Mouse (Mus musculus) neural tube, embryonic 10.5 days (tissue): ENCODE data around the gene Klf2.
A peak's percentile ranks its signal among the peaks of the same experiment; 100 is the strongest.

ENCODE experiments used
- DNase-seq: peaks from one replicate; pipeline ENCODE4 v3.0.0-alpha.2; 2017; ENCODE audit warnings: low spot score; ENCODE audit errors: extremely low spot score

Klf2 gene

DNA sequence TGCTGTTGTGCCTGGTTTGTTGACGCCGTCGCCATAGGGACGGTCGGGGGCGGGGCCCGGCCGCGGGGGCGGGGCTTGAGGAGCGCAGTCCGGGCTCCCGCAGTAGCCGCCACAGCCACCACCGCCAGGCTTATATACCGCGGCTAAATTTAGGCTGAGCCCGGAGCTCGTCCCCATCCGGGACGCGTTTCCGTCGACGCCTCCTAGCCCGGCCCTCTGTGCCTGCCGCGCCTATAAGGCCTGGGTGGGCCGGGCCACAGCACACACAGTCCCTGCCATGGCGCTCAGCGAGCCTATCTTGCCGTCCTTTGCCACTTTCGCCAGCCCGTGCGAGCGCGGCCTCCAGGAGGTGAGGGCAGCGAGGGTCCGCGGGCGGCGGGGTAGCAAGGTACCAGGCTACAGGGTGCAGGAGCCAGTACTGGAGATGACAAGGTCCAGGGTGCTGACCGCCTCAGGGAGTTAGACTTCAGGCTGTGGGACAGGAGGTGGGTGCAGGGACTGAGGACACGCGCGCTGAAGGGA lies at the start of gene Klf2:
Gene Klf2 (plus strand): TSS at position 233 of the 522 bp plus-strand sequence.
- DNase-seq: peak; percentile 93

DNA sequence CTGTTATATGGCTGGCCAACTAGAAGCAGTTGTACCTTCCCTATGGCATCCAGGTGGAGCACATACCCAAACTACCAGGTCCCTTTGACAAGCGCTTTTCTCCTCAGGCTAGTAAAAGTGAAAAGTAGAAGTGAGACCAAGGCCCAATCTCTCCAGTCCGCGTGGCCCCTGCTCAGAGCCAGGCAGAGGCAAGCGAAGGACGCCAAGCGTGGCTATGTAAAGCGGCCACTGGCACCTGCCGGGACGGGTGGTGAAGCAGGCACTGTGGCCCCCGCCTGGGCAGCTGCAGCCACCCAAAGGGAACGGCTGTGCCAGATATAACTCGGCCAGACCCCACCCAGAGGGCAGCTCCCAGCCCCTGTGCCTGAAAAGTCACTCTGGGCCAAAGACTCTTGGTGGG lies 48.2 kb upstream of the Klf2 start:
- DNase-seq: no peak

DNA sequence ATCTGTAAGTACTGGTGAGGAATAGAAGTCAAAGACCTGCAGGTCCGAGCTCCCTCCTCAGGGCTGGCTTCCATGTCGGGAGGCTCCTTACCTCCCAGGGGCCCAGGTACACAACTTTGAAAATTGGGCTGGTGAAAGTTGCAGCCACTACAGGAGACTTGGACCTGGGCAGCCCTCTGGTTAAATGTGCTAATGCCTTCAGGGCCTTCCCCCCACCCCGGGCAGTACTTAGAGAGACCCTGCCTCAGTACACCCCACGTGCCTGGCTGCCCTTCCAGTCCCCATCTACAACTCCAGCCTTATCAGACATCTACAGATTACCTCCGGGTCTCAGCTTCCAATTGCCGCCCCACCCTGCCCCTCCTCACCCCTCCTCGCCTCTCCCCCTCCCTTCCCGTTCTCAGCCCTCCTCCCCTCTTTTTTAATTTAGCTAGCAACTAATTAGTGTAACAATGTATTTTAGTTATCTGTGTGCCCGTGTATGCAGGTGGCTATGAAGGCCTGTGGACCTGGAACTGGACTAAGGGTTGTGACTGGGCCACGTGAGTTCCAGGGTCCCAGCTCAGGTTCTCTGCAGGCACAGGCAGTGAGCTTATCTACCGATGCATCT lies 47.7 kb upstream of the Klf2 start:
- no peak for DNase-seq

- no peak for DNase-seq
These were observed 47.1 kb upstream of the Klf2 start for GRCm38 (mm10) chr8:72271691-72272090.

DNA sequence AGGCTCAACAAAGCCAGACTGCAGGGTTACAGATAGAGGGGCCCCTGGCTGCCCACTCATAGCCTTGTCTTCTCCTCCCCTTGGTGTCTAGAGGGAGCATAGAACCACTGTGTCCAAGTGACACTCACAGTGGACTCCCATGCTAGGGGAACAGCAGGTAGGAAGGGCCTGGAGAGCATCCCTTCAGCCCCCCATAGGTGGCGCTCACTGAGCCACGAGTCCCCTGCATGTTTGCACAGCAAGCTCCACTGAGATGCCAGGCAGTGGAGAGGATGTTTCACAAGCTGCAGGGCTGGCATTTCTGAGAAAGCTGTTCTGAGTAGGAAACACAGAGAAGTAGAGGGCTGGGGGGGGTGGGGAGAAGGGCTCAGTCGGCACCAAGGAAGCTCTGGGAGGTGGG lies 46.5 kb upstream of the Klf2 start:
- DNase-seq: peak; percentile 35

DNA sequence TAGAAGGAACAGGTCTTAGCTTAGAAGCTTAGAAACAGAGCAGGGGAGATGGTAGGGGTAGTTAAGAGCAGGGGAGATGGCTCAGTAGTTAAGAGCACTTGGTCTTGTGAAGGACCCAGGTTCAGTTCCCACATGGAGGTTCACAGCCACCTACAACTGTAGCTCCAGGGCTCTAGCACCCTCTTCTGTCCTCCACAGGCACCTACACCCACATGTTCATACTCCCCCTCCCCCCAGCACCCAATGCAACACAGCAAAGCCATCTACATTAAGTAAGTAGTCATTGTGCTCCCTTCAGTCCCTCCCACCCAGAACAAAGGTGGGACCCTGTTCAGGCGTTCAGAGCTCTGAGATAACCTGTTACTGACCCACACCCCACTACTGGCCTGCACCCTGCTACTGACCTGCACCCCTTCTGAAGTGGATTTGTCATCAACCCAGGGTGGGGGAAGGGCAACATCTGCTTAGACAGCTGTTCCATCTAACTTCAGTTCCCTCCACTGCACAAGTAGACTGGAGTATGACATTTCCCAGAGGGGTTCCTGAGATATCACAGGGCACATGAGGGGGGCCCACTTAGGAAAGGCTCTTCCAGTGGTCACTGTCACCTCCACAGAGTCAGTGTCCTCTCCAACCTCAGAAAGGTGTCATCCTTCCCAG lies 45.6 kb upstream of the Klf2 start:
- DNase-seq: no peak

DNA sequence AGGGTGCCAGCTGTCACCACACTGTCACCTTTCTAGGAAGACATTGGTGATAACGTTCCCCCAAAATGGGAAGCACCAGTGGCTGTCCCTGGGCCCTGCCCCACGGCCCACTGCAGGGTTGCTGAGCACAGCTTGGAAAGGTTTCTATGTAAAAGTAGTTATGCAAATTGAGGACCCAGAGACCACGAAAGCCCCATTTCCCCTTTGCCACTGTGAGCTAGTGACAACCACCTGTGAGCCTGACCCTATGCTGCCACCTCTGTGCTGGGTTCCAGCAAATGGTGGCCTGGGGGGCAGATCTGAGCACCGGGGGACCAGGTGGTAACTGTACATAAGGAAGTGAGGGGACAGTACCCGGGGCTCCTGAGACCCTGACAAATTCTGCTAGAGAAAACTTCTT lies 45.0 kb upstream of the Klf2 start:
- no peak for DNase-seq

DNA sequence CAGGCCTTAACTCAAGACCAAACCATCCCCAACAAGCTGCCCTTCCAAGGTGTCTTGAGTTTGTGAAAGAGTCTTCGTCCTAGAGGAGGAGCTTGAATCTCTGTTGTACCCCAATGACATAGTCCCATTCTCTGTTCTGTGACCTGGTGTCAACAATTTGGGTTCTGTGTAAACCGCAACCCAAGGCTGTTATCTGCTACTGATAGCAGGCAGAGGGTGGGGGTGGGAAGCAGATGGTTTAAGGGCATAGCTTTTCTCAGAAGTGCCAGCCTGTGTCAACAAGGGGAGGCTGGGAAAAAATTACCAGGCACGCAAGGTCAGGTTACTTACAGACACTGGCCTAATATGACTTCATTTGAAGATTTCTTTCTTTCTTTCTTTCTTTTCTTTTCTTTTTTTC lies 41.6 kb upstream of the Klf2 start:
- DNase-seq: no peak

DNA sequence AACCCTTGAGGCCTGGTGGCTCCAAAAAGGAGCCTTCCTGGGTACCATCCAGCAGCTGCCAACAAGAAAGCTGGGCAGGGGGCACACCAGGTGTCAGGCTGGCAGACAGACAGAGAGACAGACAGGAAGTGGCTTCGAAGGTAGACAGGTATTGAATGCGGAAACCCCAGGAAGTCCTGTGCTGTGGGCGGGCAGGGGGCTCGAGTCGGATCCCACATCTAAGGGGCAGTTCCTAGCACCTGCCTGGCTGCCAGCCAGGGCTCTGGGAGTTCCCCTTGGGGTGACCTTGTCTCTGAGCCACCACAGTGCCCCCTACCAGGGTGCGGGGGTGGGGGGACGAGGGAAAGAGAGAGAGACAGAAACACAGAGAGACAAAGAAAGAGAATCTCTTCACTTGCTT lies 39.7 kb upstream of the Klf2 start:
- DNase-seq: no peak

GRCm38 (mm10) chr8:72281634-72282033 lies 37.2 kb upstream of the Klf2 start:
- DNase-seq: no peak

DNA sequence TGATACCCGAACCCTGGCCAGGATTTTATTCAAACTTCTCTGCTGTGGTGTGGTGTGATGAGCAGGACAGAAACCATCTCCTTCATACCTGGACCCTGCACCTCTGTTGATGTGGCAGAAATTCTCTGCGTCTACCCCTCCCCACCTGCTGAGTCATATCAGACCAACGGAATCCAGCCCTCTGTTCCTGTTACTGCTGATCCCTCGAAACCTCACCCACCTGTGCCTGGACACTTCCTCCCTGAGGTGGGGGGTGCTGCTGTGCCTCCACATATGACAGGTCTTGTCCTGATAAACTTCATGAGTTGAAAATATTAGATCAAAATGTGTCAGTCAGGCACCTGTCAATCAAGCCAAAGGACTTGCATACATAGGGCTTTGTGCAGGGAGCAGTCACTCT lies 33.5 kb upstream of the Klf2 start:
- no peak for DNase-seq

DNA sequence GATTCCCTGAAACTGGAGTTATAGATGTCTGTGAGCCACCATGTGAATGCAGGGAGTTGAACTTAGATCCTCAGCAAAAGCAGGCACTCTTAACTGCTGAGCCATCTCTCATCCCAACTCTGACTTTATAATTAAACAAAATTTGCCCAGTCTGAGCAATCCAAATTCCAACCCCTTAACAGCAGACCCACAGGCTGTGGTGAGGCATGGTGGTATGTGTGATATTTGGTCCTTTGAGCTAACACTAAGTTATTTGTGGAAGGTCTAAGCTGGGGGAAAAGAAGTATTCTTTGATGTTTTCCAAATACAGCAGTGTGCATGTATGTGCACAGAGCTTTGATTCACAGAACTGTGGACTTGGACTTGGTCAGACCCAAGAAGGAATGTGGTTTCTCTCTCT lies 29.8 kb upstream of the Klf2 start:
- DNase-seq: no peak

DNA sequence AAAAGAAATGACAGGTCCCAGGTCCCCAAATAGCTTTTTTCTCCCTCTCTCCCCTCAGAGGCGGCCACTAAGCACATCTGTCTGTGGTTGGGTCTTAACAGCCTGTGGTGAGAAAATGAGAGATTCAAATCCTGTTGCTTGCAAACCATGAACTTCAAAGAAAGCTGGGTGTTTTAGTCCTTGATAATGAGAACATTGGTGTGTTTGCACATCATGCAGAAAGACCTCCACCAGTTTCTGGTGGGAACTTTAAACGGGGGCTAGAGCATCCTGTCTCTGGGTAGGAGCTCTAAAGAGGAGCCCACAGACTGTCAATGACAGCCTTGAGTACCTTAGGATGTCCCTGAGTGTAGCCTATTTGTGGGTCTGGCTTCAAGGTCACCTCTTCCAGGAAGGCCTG lies 27.7 kb upstream of the Klf2 start:
- no peak for DNase-seq

GRCm38 (mm10) chr8:72293309-72293708 lies 25.5 kb upstream of the Klf2 start:
- DNase-seq: no peak

DNA sequence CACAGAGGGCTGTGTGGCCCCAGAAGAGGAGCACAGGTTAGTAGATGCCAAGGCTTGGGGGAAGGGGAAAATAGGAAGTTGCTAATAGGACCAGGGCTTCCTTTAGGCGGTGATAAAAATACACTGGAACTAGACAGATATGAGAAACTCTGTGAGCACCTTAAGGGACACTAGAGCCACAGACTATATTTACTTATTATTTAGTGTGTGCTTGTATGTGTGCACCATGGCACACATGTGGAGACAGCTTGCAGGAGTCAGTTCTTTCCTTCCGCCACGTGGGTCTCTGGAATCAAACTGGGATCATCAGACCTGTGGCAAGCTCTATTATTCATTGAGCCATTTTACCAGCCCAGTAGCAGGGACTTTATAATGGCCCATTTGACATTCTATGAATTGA lies 23.7 kb upstream of the Klf2 start:
- no peak for DNase-seq

DNA sequence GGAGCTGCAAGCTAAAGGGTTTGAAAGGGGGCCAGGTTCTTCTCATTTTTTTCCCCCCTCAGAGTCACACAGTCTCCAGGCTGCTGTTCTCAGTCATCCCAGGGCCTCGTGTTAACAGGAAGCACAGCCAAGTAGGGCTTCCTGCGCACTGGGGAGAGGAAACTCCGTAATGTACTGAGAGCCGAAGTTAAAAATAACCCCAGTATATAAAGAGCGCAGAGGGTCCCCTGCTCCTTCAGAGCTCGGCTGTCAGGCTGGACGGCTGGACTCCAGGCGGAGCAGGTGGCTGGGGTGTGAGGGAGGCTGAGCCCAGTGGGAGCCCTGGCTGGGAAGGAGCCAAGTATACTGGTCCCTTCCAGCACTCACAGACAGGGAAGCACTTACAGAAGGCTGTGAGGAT lies 23.2 kb upstream of the Klf2 start:
- DNase-seq: no peak

DNA sequence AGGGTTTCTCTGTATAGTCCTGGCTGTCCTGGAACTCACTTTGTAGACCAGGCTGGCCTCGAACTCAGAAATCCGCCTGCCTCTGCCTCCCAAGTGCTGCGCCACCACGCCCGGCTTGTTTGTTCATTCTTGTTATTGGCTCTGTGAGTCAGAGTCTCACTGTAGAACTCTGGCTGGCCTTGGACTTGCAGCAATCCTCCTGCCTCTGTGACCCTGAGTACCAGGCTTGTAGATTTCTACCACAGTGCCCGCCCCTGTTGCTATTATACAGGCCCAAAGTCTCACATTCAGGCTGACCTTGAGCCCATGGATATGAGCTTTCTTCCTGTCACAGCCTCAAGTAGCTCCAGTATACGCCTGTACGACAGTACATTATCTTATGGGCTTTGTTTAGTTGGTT lies 22.3 kb upstream of the Klf2 start:
- no peak for DNase-seq

GRCm38 (mm10) chr8:72298928-72299327 lies 19.9 kb upstream of the Klf2 start:
- no peak for DNase-seq

DNA sequence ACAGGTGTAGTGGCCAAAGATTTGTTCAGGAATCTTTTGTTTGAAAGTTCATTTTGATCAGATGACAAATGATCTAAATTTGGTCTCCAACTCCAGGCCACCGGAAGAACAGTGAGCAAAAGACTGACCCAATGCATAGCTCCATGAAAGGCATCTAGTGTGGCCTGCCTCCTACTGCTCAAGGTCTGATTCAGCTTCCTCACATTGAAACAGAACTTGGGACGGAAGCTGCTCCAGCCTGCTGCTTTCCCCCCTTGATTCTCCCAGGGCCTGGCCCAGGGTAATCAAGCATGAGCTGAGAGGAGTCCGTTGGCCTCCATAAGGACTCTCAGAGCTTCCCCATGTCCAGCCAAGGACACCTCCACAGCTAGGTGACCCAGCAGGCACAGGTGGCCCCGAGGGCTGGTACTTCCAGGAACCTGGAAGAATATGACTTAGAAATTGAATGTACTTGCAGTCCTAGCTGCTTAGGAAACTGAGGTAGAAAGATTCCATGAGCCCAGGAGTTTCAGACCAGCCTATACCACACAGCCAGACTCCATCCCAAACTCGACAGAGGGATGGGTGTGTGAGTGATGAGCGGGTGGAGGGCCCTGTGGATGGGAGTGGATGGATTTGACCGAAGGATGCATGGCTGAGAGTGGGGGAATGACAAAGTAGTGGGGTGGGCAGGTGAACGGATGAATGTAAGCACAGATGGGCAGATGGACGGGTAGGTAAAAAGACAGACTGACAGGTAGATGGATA lies 18.0 kb upstream of the Klf2 start:
- no peak for DNase-seq

DNA sequence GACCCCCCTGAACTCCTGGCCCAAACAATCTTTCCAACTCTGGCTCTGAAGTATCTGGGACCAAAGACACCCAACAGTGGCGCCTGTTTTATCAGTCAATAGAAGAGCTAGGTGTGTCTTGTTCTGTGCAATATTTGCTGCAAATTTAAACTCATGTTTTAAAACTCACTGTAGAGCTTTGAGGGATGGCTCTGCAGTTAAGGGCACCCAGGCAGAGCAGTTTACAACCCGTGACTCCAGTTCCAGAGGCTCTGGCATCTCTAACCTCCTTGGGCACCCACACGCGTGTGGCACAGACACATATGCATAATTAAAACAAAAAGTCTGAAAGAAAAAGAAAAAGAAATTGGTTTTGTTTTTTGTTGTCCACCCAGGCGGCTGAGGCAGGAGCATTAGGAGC lies 17.3 kb upstream of the Klf2 start:
- no peak for DNase-seq

- DNase-seq: no peak
These were observed 15.7 kb upstream of the Klf2 start for GRCm38 (mm10) chr8:72302986-72303612.

DNA sequence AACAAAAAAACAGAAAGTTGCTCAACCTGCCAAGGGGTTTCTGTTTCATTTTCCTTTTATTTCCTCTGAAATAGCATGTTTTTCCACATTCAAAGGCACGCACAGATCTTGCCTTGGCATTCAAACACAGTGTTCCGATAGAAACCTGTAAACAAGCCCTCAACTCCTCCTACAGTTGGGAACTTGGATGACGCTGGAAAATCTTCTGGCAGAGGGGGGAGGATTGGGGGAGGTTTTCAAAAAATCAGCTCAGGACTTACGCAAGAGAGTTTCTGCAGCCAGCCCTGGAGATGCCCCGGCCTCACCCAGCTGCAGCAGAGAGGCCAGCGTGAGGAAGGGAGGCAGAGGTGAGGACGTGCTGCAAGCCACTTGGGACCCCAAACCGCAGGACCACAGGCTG lies 15.2 kb upstream of the Klf2 start:
- DNase-seq: no peak
